Mouse (Mus musculus): ENCODE measurements around the gene Acap2.

- no peak for TF ChIP-seq HCFC1 (IDR thresholded peaks at IDR 0.05; ENCODE audit: borderline replicate concordance, insufficient read depth, low read length)
- TF ChIP-seq ZNF384 (IDR thresholded peaks at IDR 0.05; ENCODE audit: low read depth, low read length), result no peak
Measured at GRCm38 (mm10) chr16:31170297-31170696, 30.7 kb downstream of the Acap2 start.
